Mouse (Mus musculus): ENCODE measurements around the gene Pla2g15. TPM values are rescaled to one million over a fixed set of nuclear protein-coding genes. Genes with fewer than 3 reads are reported as not detected.
A peak's percentile ranks its signal among the peaks of the same experiment; 100 is the strongest.

Gene Pla2g15
- polyA plus RNA-seq, 1 experiment from 2014 or later: 6.5 TPM

DNA sequence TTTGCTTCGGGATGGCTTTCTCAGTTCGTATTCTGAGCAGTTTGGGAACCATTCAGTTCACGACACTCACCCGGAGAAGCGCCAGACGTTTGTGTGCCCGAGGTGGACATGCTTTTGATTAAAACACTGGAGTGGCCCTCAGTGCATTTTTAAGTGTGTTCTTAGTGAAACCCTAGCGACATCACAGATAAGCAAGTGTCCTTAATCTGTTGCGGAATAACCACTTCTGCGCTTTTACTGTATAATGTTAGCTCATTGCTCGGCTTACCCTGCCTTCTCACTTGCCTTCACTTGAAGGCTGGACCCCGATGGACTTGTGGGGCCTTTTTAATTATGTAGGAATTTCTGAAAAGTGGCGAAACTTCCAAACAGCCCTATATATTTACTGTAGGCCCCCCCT, 61.2 kb downstream of the Pla2g15 start:
- WGBS: 7% methylated on average over 13 of the region's 13 CpGs
- peaks cover 40% of the 10 kb centered on the region for H3K36me3 ChIP-seq (ENCODE audit: control insufficient read depth, insufficient read depth, low read length)

DNA sequence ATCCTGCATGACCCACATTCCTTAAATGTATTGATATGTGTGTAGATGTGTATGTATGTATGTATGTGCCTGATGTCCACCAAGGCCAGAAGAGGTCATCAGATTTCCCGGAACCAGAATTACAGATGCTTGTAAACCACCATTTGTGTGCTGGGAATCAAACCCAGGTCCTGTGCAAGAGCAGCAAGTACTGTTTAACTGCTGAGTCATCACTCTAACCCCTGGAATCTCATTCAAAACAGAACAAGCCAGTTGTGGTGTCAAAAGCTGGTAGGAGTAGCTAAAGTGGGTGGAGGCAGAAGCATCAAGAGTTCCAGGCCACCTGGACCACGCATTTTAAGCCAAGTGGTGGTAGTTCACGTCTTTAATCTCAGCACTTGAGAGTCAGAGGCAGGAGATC, 63.8 kb downstream of the Pla2g15 start:
- H3K4me2 ChIP-seq (ENCODE audit: low read length): no peak overlapping the region
- H3K4me1 ChIP-seq (ENCODE audit: control insufficient read depth, insufficient read depth, low read length): peaks cover 15% of the 10 kb centered on the region
- no peak overlapping the region for H3K9ac ChIP-seq (replicated peaks; ENCODE audit: low read length)
- over 99% methylated on average over 3 of the region's 3 CpGs for WGBS
- H3K36me3 ChIP-seq (ENCODE audit: control insufficient read depth, insufficient read depth, low read length): peaks cover 56% of the 10 kb centered on the region
- no peaks in the 10 kb centered on the region for H3K27me3 ChIP-seq (ENCODE audit: control insufficient read depth, insufficient read depth, low read length)
- no peak overlapping the region for H3K4me3 ChIP-seq (replicated peaks; ENCODE audit: low read depth, low read length)
- DNase-seq (no peak), ATAC-seq (ENCODE audit: low FRiP score, low TSS enrichment) (no peak)
- H3K9me3 ChIP-seq (ENCODE audit: control insufficient read depth, low read length): no peaks in the 10 kb centered on the region
- H3K27ac ChIP-seq (replicated peaks; ENCODE audit: low read depth, low read length): no peak overlapping the region

More for the DNA sequence above, 61.2 kb downstream of the Pla2g15 start:
- H3K4me2 ChIP-seq (ENCODE audit: low read length): peak overlapping the region; percentile 87
- peak overlapping the region; percentile 86 for H3K9ac ChIP-seq (replicated peaks; ENCODE audit: low read length)
- DNase-seq (no peak), ATAC-seq (ENCODE audit: low FRiP score, low TSS enrichment) (no peak)
- no peaks in the 10 kb centered on the region for H3K9me3 ChIP-seq (ENCODE audit: control insufficient read depth, low read length)
- peak overlapping the region; percentile 93 for H3K27ac ChIP-seq (replicated peaks; ENCODE audit: low read depth, low read length)
- H3K27me3 ChIP-seq (ENCODE audit: control insufficient read depth, insufficient read depth, low read length): no peaks in the 10 kb centered on the region
- H3K4me3 ChIP-seq (replicated peaks; ENCODE audit: low read depth, low read length): peak overlapping the region; percentile 88
- H3K4me1 ChIP-seq (ENCODE audit: control insufficient read depth, insufficient read depth, low read length): peaks cover 17% of the 10 kb centered on the region

Other genes with a start within 250 kb of the Pla2g15 start
- 7.9 and 10.7 TPM in 2 replicates for gene Pskh1, start 250.0 kb upstream of the Pla2g15 start, polyA plus RNA-seq (2014; fragmentation: Nextera tagmentation; extraction: Ambion mirVana)
- gene Ctrl, start 216.5 kb upstream of the Pla2g15 start, polyA plus RNA-seq (2014; fragmentation: Nextera tagmentation; extraction: Ambion mirVana): 2.0 and 4.4 TPM in 2 replicates
- 50.7 and 67.8 TPM in 2 replicates for gene Psmb10, start 212.0 kb upstream of the Pla2g15 start, polyA plus RNA-seq (2014; fragmentation: Nextera tagmentation; extraction: Ambion mirVana)
- gene Lcat, start 207.0 kb upstream of the Pla2g15 start, polyA plus RNA-seq (2014; fragmentation: Nextera tagmentation; extraction: Ambion mirVana): 1.0 and 1.5 TPM in 2 replicates
- 3.7 and 5.2 TPM in 2 replicates for gene Slc12a4, start 184.3 kb upstream of the Pla2g15 start, polyA plus RNA-seq (2014; fragmentation: Nextera tagmentation; extraction: Ambion mirVana)
- gene Dpep3, start 171.0 kb upstream of the Pla2g15 start, polyA plus RNA-seq (2014; fragmentation: Nextera tagmentation; extraction: Ambion mirVana): not detected in 2 replicates
- 23.1 and 23.2 TPM in 2 replicates for gene Dus2, start 159.1 kb upstream of the Pla2g15 start, polyA plus RNA-seq (2014; fragmentation: Nextera tagmentation; extraction: Ambion mirVana)
- not detected in 2 replicates for gene Dpep2nb, start 144.4 kb upstream of the Pla2g15 start, polyA plus RNA-seq (2014; fragmentation: Nextera tagmentation; extraction: Ambion mirVana)
- 17.7 and 21.1 TPM in 2 replicates for gene Ddx28, start 138.5 kb upstream of the Pla2g15 start, polyA plus RNA-seq (2014; fragmentation: Nextera tagmentation; extraction: Ambion mirVana)
- gene Nfatc3, start 91.6 kb upstream of the Pla2g15 start, polyA plus RNA-seq (2014; fragmentation: Nextera tagmentation; extraction: Ambion mirVana): 3.1 and 3.4 TPM in 2 replicates
- 0.25 TPM in 1 of 2 replicates, not detected in the other for gene Esrp2, start 13.4 kb upstream of the Pla2g15 start, polyA plus RNA-seq (2014; fragmentation: Nextera tagmentation; extraction: Ambion mirVana)
- 76.1 and 77.8 TPM in 2 replicates for gene Slc7a6, start 18.5 kb downstream of the Pla2g15 start, polyA plus RNA-seq (2014; fragmentation: Nextera tagmentation; extraction: Ambion mirVana)
- 32.3 and 32.9 TPM in 2 replicates for gene Slc7a6os, start 60.5 kb downstream of the Pla2g15 start, polyA plus RNA-seq (2014; fragmentation: Nextera tagmentation; extraction: Ambion mirVana)
- 52.1 and 56.5 TPM in 2 replicates for gene Prmt7, start 60.5 kb downstream of the Pla2g15 start, polyA plus RNA-seq (2014; fragmentation: Nextera tagmentation; extraction: Ambion mirVana)
- 44.1 and 45.2 TPM in 2 replicates for gene Smpd3, start 187.6 kb downstream of the Pla2g15 start, polyA plus RNA-seq (2014; fragmentation: Nextera tagmentation; extraction: Ambion mirVana)

Measured in midbrain, embryonic 14.5 days (tissue).